Mouse (Mus musculus): ENCODE measurements around the gene Jph2. TPM values are rescaled to one million over a fixed set of nuclear protein-coding genes. Genes with fewer than 3 reads are reported as not detected.
A peak's percentile ranks its signal among the peaks of the same experiment; 100 is the strongest.

The Jph2 gene
- polyA plus RNA-seq, 1 experiment from 2014 or later: 0.30 TPM

GRCm38 (mm10) chr2:163359253-163359652, 38.5 kb downstream of the Jph2 start:
- Histone ChIP-seq H3K36me3 (ENCODE audit: control insufficient read depth, insufficient read depth) (no peaks in the 10 kb centered on the region), H3K4me2 (ENCODE audit: low read depth, low read length) (peak overlapping the region; percentile 66; the same call in 1 of the 2 replicates), H3K9ac (ENCODE audit: low read depth, low read length) (peak overlapping the region; percentile 35; the same call in 1 of the 2 replicates), H3K9me3 (replicated peaks; ENCODE audit: control insufficient read depth, low read length) (no peaks in the 10 kb centered on the region), H3K27me3 (ENCODE audit: control insufficient read depth, insufficient read depth, low read depth, low read length) (no peaks in the 10 kb centered on the region), H3K4me3 (ENCODE audit: low read depth, low read length) (no peak overlapping the region), H3K4me1 (ENCODE audit: control insufficient read depth, low read depth, low read length) (peaks cover 55% of the 10 kb centered on the region), H3K27ac (ENCODE audit: low read length) (peak overlapping the region; percentile 84)
- no peak for ATAC-seq (ENCODE audit: low read depth)
- WGBS (ENCODE audit: insufficient replicate concordance): 18% methylated on average over 2 of the region's 2 CpGs

- ATAC-seq (ENCODE audit: low read depth): peak; percentile 65
- no peaks in the 10 kb centered on the region for H3K9me3 ChIP-seq (replicated peaks; ENCODE audit: control insufficient read depth, low read length)
- 28% methylated on average over 5 of the region's 5 CpGs for WGBS (ENCODE audit: insufficient replicate concordance)
- H3K4me2 ChIP-seq (ENCODE audit: low read depth, low read length): peak overlapping the region; percentile 66
- no peak overlapping the region for H3K4me3 ChIP-seq (ENCODE audit: low read depth, low read length)
- peak overlapping the region; percentile 2 for H3K9ac ChIP-seq (ENCODE audit: low read depth, low read length)
- H3K27ac ChIP-seq (ENCODE audit: low read length): peak overlapping the region; percentile 84
- H3K27me3 ChIP-seq (ENCODE audit: control insufficient read depth, insufficient read depth, low read depth, low read length): no peaks in the 10 kb centered on the region
- peaks cover 53% of the 10 kb centered on the region for H3K4me1 ChIP-seq (ENCODE audit: control insufficient read depth, low read depth, low read length)
- H3K36me3 ChIP-seq (ENCODE audit: control insufficient read depth, insufficient read depth): no peaks in the 10 kb centered on the region
Observed at GRCm38 (mm10) chr2:163358662-163359061, 39.1 kb downstream of the Jph2 start.

- peak overlapping the region; percentile 63 for H3K9ac ChIP-seq (ENCODE audit: low read depth, low read length)
- 30% methylated on average over 12 of the region's 12 CpGs for WGBS (ENCODE audit: insufficient replicate concordance)
- no peaks in the 10 kb centered on the region for H3K36me3 ChIP-seq (ENCODE audit: control insufficient read depth, insufficient read depth)
- H3K27ac ChIP-seq (ENCODE audit: low read length): peak overlapping the region; percentile 90
- H3K4me2 ChIP-seq (ENCODE audit: low read depth, low read length): peak overlapping the region; percentile 66
- H3K4me1 ChIP-seq (ENCODE audit: control insufficient read depth, low read depth, low read length): peaks cover 35% of the 10 kb centered on the region
- H3K4me3 ChIP-seq (ENCODE audit: low read depth, low read length): peak overlapping the region; percentile 65
- H3K27me3 ChIP-seq (ENCODE audit: control insufficient read depth, insufficient read depth, low read depth, low read length): no peaks in the 10 kb centered on the region
- peak; percentile 85 for ATAC-seq (ENCODE audit: low read depth)
- H3K9me3 ChIP-seq (replicated peaks; ENCODE audit: control insufficient read depth, low read length): no peaks in the 10 kb centered on the region
Observed at GRCm38 (mm10) chr2:163356113-163356840, 41.5 kb downstream of the Jph2 start.

- peak overlapping the region; percentile 66 for H3K4me2 ChIP-seq (ENCODE audit: low read depth, low read length)
- H3K36me3 ChIP-seq (ENCODE audit: control insufficient read depth, insufficient read depth): no peaks in the 10 kb centered on the region
- no peaks in the 10 kb centered on the region for H3K27me3 ChIP-seq (ENCODE audit: control insufficient read depth, insufficient read depth, low read depth, low read length)
- H3K27ac ChIP-seq (ENCODE audit: low read length): peak overlapping the region; percentile 90
- WGBS (ENCODE audit: insufficient replicate concordance): 31% methylated on average over 8 of the region's 8 CpGs
- ATAC-seq (ENCODE audit: low read depth): no peak
- H3K9me3 ChIP-seq (replicated peaks; ENCODE audit: control insufficient read depth, low read length): no peaks in the 10 kb centered on the region
- peak overlapping the region; percentile 65 for H3K4me3 ChIP-seq (ENCODE audit: low read depth, low read length)
- H3K9ac ChIP-seq (ENCODE audit: low read depth, low read length): peak overlapping the region; percentile 63
- H3K4me1 ChIP-seq (ENCODE audit: control insufficient read depth, low read depth, low read length): peaks cover 35% of the 10 kb centered on the region
Observed at GRCm38 (mm10) chr2:163355666-163356065, 42.1 kb downstream of the Jph2 start.

GRCm38 (mm10) chr2:163353731-163354130, 44.1 kb downstream of the Jph2 start:
- Histone ChIP-seq H3K27ac (ENCODE audit: low read length) (no peak overlapping the region), H3K4me1 (ENCODE audit: control insufficient read depth, low read depth, low read length) (peaks cover 29% of the 10 kb centered on the region), H3K9me3 (replicated peaks; ENCODE audit: control insufficient read depth, low read length) (no peaks in the 10 kb centered on the region), H3K36me3 (ENCODE audit: control insufficient read depth, insufficient read depth) (no peaks in the 10 kb centered on the region), H3K4me2 (ENCODE audit: low read depth, low read length) (no peak overlapping the region), H3K4me3 (ENCODE audit: low read depth, low read length) (no peak overlapping the region), H3K27me3 (ENCODE audit: control insufficient read depth, insufficient read depth, low read depth, low read length) (no peaks in the 10 kb centered on the region), H3K9ac (ENCODE audit: low read depth, low read length) (no peak overlapping the region)
- no peak for ATAC-seq (ENCODE audit: low read depth)
- WGBS (ENCODE audit: insufficient replicate concordance): 43% methylated on average over 7 of the region's 7 CpGs

- Histone ChIP-seq H3K4me1 (ENCODE audit: control insufficient read depth, low read depth, low read length) (peaks cover 15% of the 10 kb centered on the region), H3K36me3 (ENCODE audit: control insufficient read depth, insufficient read depth) (no peaks in the 10 kb centered on the region), H3K9me3 (replicated peaks; ENCODE audit: control insufficient read depth, low read length) (no peaks in the 10 kb centered on the region), H3K27me3 (ENCODE audit: control insufficient read depth, insufficient read depth, low read depth, low read length) (no peaks in the 10 kb centered on the region), H3K4me2 (ENCODE audit: low read depth, low read length) (0 out of 2 replicates have a peak overlapping the region, but pooled peaks have one; percentile 4), H3K9ac (ENCODE audit: low read depth, low read length) (no peak overlapping the region), H3K27ac (ENCODE audit: low read length) (no peak overlapping the region), H3K4me3 (ENCODE audit: low read depth, low read length) (no peak overlapping the region)
- ATAC-seq (ENCODE audit: low read depth): peak; percentile 73
- 20% methylated on average over 5 of the region's 5 CpGs for WGBS (ENCODE audit: insufficient replicate concordance)
Observed at GRCm38 (mm10) chr2:163350443-163350842, 47.4 kb downstream of the Jph2 start.

- Histone ChIP-seq H3K4me1 (ENCODE audit: control insufficient read depth, low read depth, low read length) (peaks cover 12% of the 10 kb centered on the region), H3K9me3 (replicated peaks; ENCODE audit: control insufficient read depth, low read length) (no peaks in the 10 kb centered on the region), H3K27me3 (ENCODE audit: control insufficient read depth, insufficient read depth, low read depth, low read length) (no peaks in the 10 kb centered on the region), H3K4me2 (ENCODE audit: low read depth, low read length) (no peak overlapping the region), H3K36me3 (ENCODE audit: control insufficient read depth, insufficient read depth) (no peaks in the 10 kb centered on the region), H3K27ac (ENCODE audit: low read length) (no peak overlapping the region), H3K9ac (ENCODE audit: low read depth, low read length) (no peak overlapping the region), H3K4me3 (ENCODE audit: low read depth, low read length) (no peak overlapping the region)
- ATAC-seq (ENCODE audit: low read depth): no peak
- WGBS (ENCODE audit: insufficient replicate concordance): 65% methylated on average over 9 of the region's 9 CpGs
Observed at GRCm38 (mm10) chr2:163349411-163349810, 48.4 kb downstream of the Jph2 start.

- Histone ChIP-seq H3K36me3 (ENCODE audit: control insufficient read depth, insufficient read depth) (no peaks in the 10 kb centered on the region), H3K4me3 (ENCODE audit: low read depth, low read length) (no peak overlapping the region), H3K9me3 (replicated peaks; ENCODE audit: control insufficient read depth, low read length) (no peaks in the 10 kb centered on the region), H3K27me3 (ENCODE audit: control insufficient read depth, insufficient read depth, low read depth, low read length) (no peaks in the 10 kb centered on the region), H3K4me2 (ENCODE audit: low read depth, low read length) (no peak overlapping the region), H3K27ac (ENCODE audit: low read length) (no peak overlapping the region), H3K9ac (ENCODE audit: low read depth, low read length) (no peak overlapping the region), H3K4me1 (ENCODE audit: control insufficient read depth, low read depth, low read length) (peaks cover 8% of the 10 kb centered on the region)
- no peak for ATAC-seq (ENCODE audit: low read depth)
- WGBS (ENCODE audit: insufficient replicate concordance): 57% methylated on average over 7 of the region's 7 CpGs
Observed at GRCm38 (mm10) chr2:163348677-163349076, 49.1 kb downstream of the Jph2 start.

GRCm38 (mm10) chr2:163347517-163348184, 50.1 kb downstream of the Jph2 start:
- Histone ChIP-seq H3K4me2 (ENCODE audit: low read depth, low read length) (no peak overlapping the region), H3K4me1 (ENCODE audit: control insufficient read depth, low read depth, low read length) (peaks cover 8% of the 10 kb centered on the region), H3K9ac (ENCODE audit: low read depth, low read length) (no peak overlapping the region), H3K4me3 (ENCODE audit: low read depth, low read length) (no peak overlapping the region), H3K27me3 (ENCODE audit: control insufficient read depth, insufficient read depth, low read depth, low read length) (no peaks in the 10 kb centered on the region), H3K27ac (ENCODE audit: low read length) (no peak overlapping the region), H3K36me3 (ENCODE audit: control insufficient read depth, insufficient read depth) (no peaks in the 10 kb centered on the region), H3K9me3 (replicated peaks; ENCODE audit: control insufficient read depth, low read length) (no peaks in the 10 kb centered on the region)
- 61% methylated on average over 8 of the region's 8 CpGs for WGBS (ENCODE audit: insufficient replicate concordance)
- no peak for ATAC-seq (ENCODE audit: low read depth)

All from liver, embryonic 16.5 days (tissue).